Mouse (Mus musculus) embryonic fibroblast, embryonic 13.5 days (primary cell): ENCODE results near the gene Setd1b. TPM values are rescaled to one million over a fixed set of nuclear protein-coding genes. Genes with fewer than 3 reads are reported as not detected.

Experiments
- H3K27ac ChIP-seq: 2 replicates; pipeline ENCODE4 v1.5.1; 2012; ENCODE audit warnings: low read length, control low read depth, inconsistent platforms; ENCODE audit not compliant: insufficient read depth
- H3K4me1 ChIP-seq: 2 replicates; pipeline ENCODE4 v1.6.1; 2011; ENCODE audit warnings: low read length; ENCODE audit not compliant: control insufficient read depth, insufficient read depth
- H3K4me3 ChIP-seq: 2 replicates; pipeline ENCODE4 v1.5.1; 2011; ENCODE audit warnings: mild to moderate bottlenecking, control low read depth, low read length; ENCODE audit not compliant: insufficient read depth
- CTCF ChIP-seq: IDR thresholded peaks from 2 replicates; pipeline ENCODE4 v1.5.1; 2011; ENCODE audit warnings: mild to moderate bottlenecking, control low read depth, low read length, moderate library complexity, borderline replicate concordance; ENCODE audit not compliant: insufficient read depth
- POLR2A ChIP-seq: IDR thresholded peaks from 2 replicates; pipeline ENCODE4 v1.6.1; 2011; ENCODE audit warnings: low read depth, mild to moderate bottlenecking, control low read depth, low read length, moderate library complexity
- polyA plus RNA-seq: library from polyadenylated mRNA; stranded (reverse); fragments of >200 nt; gene quantifications from 2 replicates; pipeline ENCODE4 v1.2.4, GENCODE M21; 2011; ENCODE audit warnings: low read depth; ENCODE audit not compliant: missing spikeins, insufficient read length

The Setd1b gene
- 12.4 and 15.1 TPM in 2 replicates for polyA plus RNA-seq

- Histone ChIP-seq H3K4me1 (peaks cover 7% of the 10 kb centered on the region; the same call in 1 of the 2 replicates), H3K27ac (peak within 1 kb of the TSS; percentile 91), H3K4me3 (peak within 1 kb of the TSS; percentile 82)
- TF ChIP-seq POLR2A (peak; percentile 49), CTCF (no peak)
Measured at GRCm38 (mm10) chr5:123142161-123143157, at the start of gene Setd1b. TSS of gene Setd1b (plus strand) at chr5:123142193.

DNA sequence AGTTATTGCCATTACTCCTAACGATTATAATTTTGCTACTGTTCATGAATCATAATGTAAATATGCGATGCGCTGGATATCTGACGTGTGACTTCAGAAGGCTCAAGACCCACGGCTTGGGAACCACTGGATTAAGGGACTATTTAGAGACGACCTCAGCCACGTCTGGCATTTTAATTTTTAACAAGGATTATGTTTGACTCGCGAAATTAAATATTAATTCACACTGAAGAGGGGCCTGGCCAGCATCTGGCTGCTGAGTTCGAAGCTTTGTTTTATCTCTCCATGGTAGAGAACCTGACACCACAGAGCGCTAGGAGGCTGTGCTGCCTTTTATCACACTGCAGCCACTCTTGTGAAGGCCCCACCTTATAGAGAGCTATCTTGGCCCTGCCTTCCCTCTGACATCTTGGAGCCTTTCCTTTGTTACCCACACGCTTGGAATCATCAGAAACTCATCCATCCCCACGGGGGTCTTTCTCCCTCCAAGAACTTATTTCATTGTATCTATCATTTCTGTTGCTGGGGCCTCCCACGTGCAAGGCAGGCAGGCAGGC lies 48.8 kb upstream of the Setd1b start:
- TF ChIP-seq CTCF: no peak
- no peak for TF ChIP-seq POLR2A
- H3K4me3 ChIP-seq: no peak overlapping the region
- H3K27ac ChIP-seq: no peak overlapping the region
- peaks cover 3% of the 10 kb centered on the region for H3K4me1 ChIP-seq

GRCm38 (mm10) chr5:123094238-123094991 lies 47.6 kb upstream of the Setd1b start:
- H3K4me1 ChIP-seq: peaks cover 3% of the 10 kb centered on the region
- no peak overlapping the region for H3K27ac ChIP-seq
- TF ChIP-seq CTCF (no peak), POLR2A (no peak)
- no peak overlapping the region for H3K4me3 ChIP-seq

- H3K27ac ChIP-seq: no peak overlapping the region
- H3K4me3 ChIP-seq: no peak overlapping the region
- TF ChIP-seq POLR2A (no peak), CTCF (no peak)
- peaks cover 3% of the 10 kb centered on the region; the same call in 1 of the 2 replicates for H3K4me1 ChIP-seq
Measured at GRCm38 (mm10) chr5:123096299-123096698, 45.7 kb upstream of the Setd1b start.

- no peak for TF ChIP-seq CTCF
- TF ChIP-seq POLR2A: no peak
- H3K27ac ChIP-seq: no peak overlapping the region
- no peak overlapping the region for H3K4me3 ChIP-seq
- peaks cover 3% of the 10 kb centered on the region; the same call in 1 of the 2 replicates for H3K4me1 ChIP-seq
Measured at GRCm38 (mm10) chr5:123098487-123098886, 43.5 kb upstream of the Setd1b start.

- H3K4me1 ChIP-seq: no peaks in the 10 kb centered on the region
- no peak overlapping the region for H3K27ac ChIP-seq
- TF ChIP-seq CTCF: no peak
- no peak for TF ChIP-seq POLR2A
- H3K4me3 ChIP-seq: no peak overlapping the region
Measured at GRCm38 (mm10) chr5:123102376-123102775, 39.6 kb upstream of the Setd1b start.

- Histone ChIP-seq H3K27ac (no peak overlapping the region), H3K4me1 (no peaks in the 10 kb centered on the region), H3K4me3 (no peak overlapping the region)
- TF ChIP-seq POLR2A (no peak), CTCF (no peak)
Measured at GRCm38 (mm10) chr5:123103556-123103955, 38.4 kb upstream of the Setd1b start.

GRCm38 (mm10) chr5:123104769-123105168 lies 37.2 kb upstream of the Setd1b start:
- TF ChIP-seq POLR2A: no peak
- TF ChIP-seq CTCF: no peak
- Histone ChIP-seq H3K4me1 (no peaks in the 10 kb centered on the region), H3K27ac (no peak overlapping the region), H3K4me3 (no peak overlapping the region)

GRCm38 (mm10) chr5:123109452-123110203 lies 32.4 kb upstream of the Setd1b start:
- H3K4me1 ChIP-seq: no peaks in the 10 kb centered on the region
- no peak overlapping the region for H3K4me3 ChIP-seq

More at GRCm38 (mm10) chr5:123109452-123110203, 32.4 kb upstream of the Setd1b start:
- H3K27ac ChIP-seq: no peak overlapping the region
- TF ChIP-seq POLR2A (no peak), CTCF (no peak)
